Mouse (Mus musculus): Measurements from ENCODE around the gene Dnaaf1. TPM values are rescaled to one million over a fixed set of nuclear protein-coding genes. Genes with fewer than 3 reads are reported as not detected.
A peak's percentile ranks its signal among the peaks of the same experiment; 100 is the strongest.

Gene Dnaaf1
- polyA plus RNA-seq, 1 experiment from 2014 or later: 0.24 TPM

- H3K27me3 ChIP-seq (ENCODE audit: insufficient read depth, low read length): no peaks in the 10 kb centered on the region
- H3K4me2 ChIP-seq (ENCODE audit: low read length): no peak overlapping the region
- 55% methylated on average over 18 of the region's 18 CpGs for WGBS
- H3K9me3 ChIP-seq (replicated peaks; ENCODE audit: low read length): no peaks in the 10 kb centered on the region
- H3K9ac ChIP-seq (ENCODE audit: low read depth, low read length): no peak overlapping the region
- no peaks in the 10 kb centered on the region for H3K36me3 ChIP-seq (ENCODE audit: insufficient read depth, low read length)
- no peaks in the 10 kb centered on the region for H3K4me1 ChIP-seq (replicated peaks; ENCODE audit: insufficient read depth, low read length)
- no peak for ATAC-seq (replicated peaks; ENCODE audit: low FRiP score, low read depth)
- no peak overlapping the region for H3K27ac ChIP-seq
- DNase-seq (ENCODE audit: low spot score): no peak
- H3K4me3 ChIP-seq (replicated peaks; ENCODE audit: low read depth, low read length): no peak overlapping the region
- TF ChIP-seq CTCF (IDR thresholded peaks at IDR 0.05; ENCODE audit: low read depth): no peak
Observed at GRCm38 (mm10) chr8:119644981-119645597, 70.1 kb downstream of the Dnaaf1 start.

GRCm38 (mm10) chr8:119646197-119646596, 71.2 kb downstream of the Dnaaf1 start:
- Histone ChIP-seq H3K9me3 (replicated peaks; ENCODE audit: low read length) (no peaks in the 10 kb centered on the region), H3K4me3 (replicated peaks; ENCODE audit: low read depth, low read length) (no peak overlapping the region), H3K9ac (ENCODE audit: low read depth, low read length) (no peak overlapping the region), H3K27ac (no peak overlapping the region), H3K27me3 (ENCODE audit: insufficient read depth, low read length) (no peaks in the 10 kb centered on the region), H3K36me3 (ENCODE audit: insufficient read depth, low read length) (no peaks in the 10 kb centered on the region), H3K4me2 (ENCODE audit: low read length) (no peak overlapping the region), H3K4me1 (replicated peaks; ENCODE audit: insufficient read depth, low read length) (no peaks in the 10 kb centered on the region; the same call in 1 of the 2 replicates)
- DNase-seq (ENCODE audit: low spot score) (no peak), ATAC-seq (replicated peaks; ENCODE audit: low FRiP score, low read depth) (no peak)
- peak; percentile 37; the same call in 1 of the 2 replicates for TF ChIP-seq CTCF (IDR thresholded peaks at IDR 0.05; ENCODE audit: low read depth)
- 80% methylated on average over 3 of the region's 3 CpGs for WGBS

- 90% methylated on average over 7 of the region's 7 CpGs for WGBS
- DNase-seq (ENCODE audit: low spot score) (no peak), ATAC-seq (replicated peaks; ENCODE audit: low FRiP score, low read depth) (no peak)
- no peak overlapping the region for H3K4me2 ChIP-seq (ENCODE audit: low read length)
- TF ChIP-seq CTCF (IDR thresholded peaks at IDR 0.05; ENCODE audit: low read depth): no peak
- no peaks in the 10 kb centered on the region for H3K27me3 ChIP-seq (ENCODE audit: insufficient read depth, low read length)
- no peak overlapping the region for H3K9ac ChIP-seq (ENCODE audit: low read depth, low read length)
- no peaks in the 10 kb centered on the region for H3K9me3 ChIP-seq (replicated peaks; ENCODE audit: low read length)
- H3K36me3 ChIP-seq (ENCODE audit: insufficient read depth, low read length): no peaks in the 10 kb centered on the region
- H3K4me1 ChIP-seq (replicated peaks; ENCODE audit: insufficient read depth, low read length): no peaks in the 10 kb centered on the region; the same call in 1 of the 2 replicates
- H3K27ac ChIP-seq: no peak overlapping the region
- no peak overlapping the region for H3K4me3 ChIP-seq (replicated peaks; ENCODE audit: low read depth, low read length)
Observed at GRCm38 (mm10) chr8:119646846-119647245, 71.8 kb downstream of the Dnaaf1 start.

Other genes with a start within 250 kb of the Dnaaf1 start
- gene Hsbp1, start 230.7 kb upstream of the Dnaaf1 start, polyA plus RNA-seq (2015; fragmentation: Nextera tagmentation; extraction: Ambion mirVana): 354 and 357 TPM in 2 replicates
- 19.5 and 21.9 TPM in 2 replicates for gene Mlycd, start 180.4 kb upstream of the Dnaaf1 start, polyA plus RNA-seq (2015; fragmentation: Nextera tagmentation; extraction: Ambion mirVana)
- gene Osgin1, start 141.1 kb upstream of the Dnaaf1 start, polyA plus RNA-seq (2015; fragmentation: Nextera tagmentation; extraction: Ambion mirVana): 4.1 and 4.4 TPM in 2 replicates
- gene Necab2, start 128.5 kb upstream of the Dnaaf1 start, polyA plus RNA-seq (2015; fragmentation: Nextera tagmentation; extraction: Ambion mirVana): 0.61 and 0.79 TPM in 2 replicates
- 0.06 TPM in 1 of 2 replicates, not detected in the other for gene Slc38a8, start 73.5 kb upstream of the Dnaaf1 start, polyA plus RNA-seq (2015; fragmentation: Nextera tagmentation; extraction: Ambion mirVana)
- gene Mbtps1, start 16.5 kb upstream of the Dnaaf1 start, polyA plus RNA-seq (2015; fragmentation: Nextera tagmentation; extraction: Ambion mirVana): 78.4 and 86.9 TPM in 2 replicates
- 27.1 and 29.4 TPM in 2 replicates for gene Hsdl1, start 52 bp upstream of the Dnaaf1 start, polyA plus RNA-seq (2015; fragmentation: Nextera tagmentation; extraction: Ambion mirVana)
- gene Taf1c, start 30.0 kb downstream of the Dnaaf1 start, polyA plus RNA-seq (2015; fragmentation: Nextera tagmentation; extraction: Ambion mirVana): 8.3 and 8.7 TPM in 2 replicates
- not detected in 2 replicates for gene Adad2, start 37.5 kb downstream of the Dnaaf1 start, polyA plus RNA-seq (2015; fragmentation: Nextera tagmentation; extraction: Ambion mirVana)
- gene Kcng4, start 60.4 kb downstream of the Dnaaf1 start, polyA plus RNA-seq (2015; fragmentation: Nextera tagmentation; extraction: Ambion mirVana): 0.14 and 0.28 TPM in 2 replicates
- gene Wfdc1, start 91.1 kb downstream of the Dnaaf1 start, polyA plus RNA-seq (2015; fragmentation: Nextera tagmentation; extraction: Ambion mirVana): 6.2 and 6.9 TPM in 2 replicates
- gene Atp2c2, start 124.8 kb downstream of the Dnaaf1 start, polyA plus RNA-seq (2015; fragmentation: Nextera tagmentation; extraction: Ambion mirVana): 1.3 and 1.6 TPM in 2 replicates
- gene Tldc1, start 203.2 kb downstream of the Dnaaf1 start, polyA plus RNA-seq (2015; fragmentation: Nextera tagmentation; extraction: Ambion mirVana): 11.8 and 11.9 TPM in 2 replicates